Mouse (Mus musculus): ENCODE results near the gene Kcnq2. TPM values are rescaled to one million over a fixed set of nuclear protein-coding genes. Genes with fewer than 3 reads are reported as not detected.

Gene Kcnq2
- polyA plus RNA-seq, 1 experiment from 2014 or later = 0.19 TPM

DNA sequence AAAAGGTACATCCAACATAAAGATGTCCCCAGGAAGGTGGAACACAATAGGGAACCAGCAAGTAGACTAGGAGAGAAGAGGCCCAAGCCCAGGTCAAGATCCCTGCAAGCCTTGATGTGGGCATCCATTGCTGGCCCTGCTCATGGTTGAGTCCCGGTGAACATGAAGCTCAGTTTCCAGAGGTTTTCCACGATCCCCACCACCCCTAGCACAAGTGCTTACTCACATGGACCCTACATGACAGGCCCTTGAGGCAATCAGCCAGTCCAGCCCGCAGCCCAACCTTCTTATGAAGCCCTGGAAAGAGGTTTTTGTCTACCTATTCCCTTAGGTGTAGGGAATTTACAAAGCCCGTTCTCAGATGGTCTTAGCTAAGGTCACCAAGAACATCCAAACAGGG, 22.1 kb upstream of the Kcnq2 start:
- peaks cover 57% of the 10 kb centered on the region for H3K27me3 ChIP-seq (replicated peaks)
- peak overlapping the region; percentile 73 for H3K4me2 ChIP-seq
- H3K9ac ChIP-seq = peak overlapping the region; percentile 91
- WGBS = 63% methylated on average over 4 of the region's 4 CpGs
- peaks cover 15% of the 10 kb centered on the region for H3K36me3 ChIP-seq
- H3K4me3 ChIP-seq = peak overlapping the region; percentile 66
- H3K4me1 ChIP-seq = peaks cover 60% of the 10 kb centered on the region
- no peaks in the 10 kb centered on the region for H3K9me3 ChIP-seq
- no peak for ATAC-seq (ENCODE audit: extremely low read depth, insufficient number of reproducible peaks, low FRiP score, low TSS enrichment)
- H3K27ac ChIP-seq (replicated peaks) = peak overlapping the region; percentile 93

DNA sequence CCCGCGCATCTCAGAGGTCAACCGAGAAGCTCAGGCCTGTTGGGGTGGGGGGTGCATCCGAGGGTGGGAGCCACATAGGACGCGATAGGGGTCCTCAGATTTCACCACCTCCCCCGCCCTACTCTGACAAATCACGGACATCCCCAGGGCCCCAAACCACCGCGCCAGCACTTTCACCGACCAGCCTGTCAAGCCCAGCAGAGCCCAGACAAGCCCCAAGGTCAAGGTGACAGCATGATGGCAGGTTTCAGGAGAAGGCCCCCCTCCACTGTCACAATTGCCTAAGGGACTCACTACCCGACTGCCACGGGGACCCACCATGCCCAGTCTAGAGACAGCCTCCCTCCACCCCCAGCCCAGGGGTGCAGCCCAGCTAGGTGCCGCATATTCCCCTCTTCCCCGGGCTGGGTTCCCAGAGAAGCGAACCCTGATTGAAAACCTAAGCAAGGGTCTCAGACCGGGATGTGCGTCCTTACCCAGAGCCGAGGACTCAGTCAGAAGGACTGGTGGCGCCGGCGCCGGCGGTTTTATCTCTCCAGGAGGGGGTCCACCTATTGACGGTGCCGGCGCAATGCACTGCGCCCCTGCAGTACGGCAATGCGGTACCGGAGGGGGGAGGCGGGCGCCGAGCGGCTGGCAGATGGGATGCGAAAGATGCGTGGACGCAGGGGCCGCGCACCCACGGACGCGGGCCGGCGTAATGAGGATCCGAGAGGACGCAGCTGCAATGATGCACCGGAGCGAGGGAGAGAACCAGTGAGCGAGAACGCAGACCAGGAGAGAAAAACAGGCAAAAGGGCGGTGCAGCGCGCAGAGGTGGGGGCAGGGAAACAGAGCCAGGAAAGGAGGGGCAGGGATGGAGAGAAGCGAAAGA, 21.4 kb upstream of the Kcnq2 start, which contains the start of gene Eef1a2:
Gene Eef1a2 (minus strand): TSS at position 767 of the 874 bp plus-strand sequence.
- peaks cover 59% of the 10 kb centered on the region for H3K27me3 ChIP-seq (replicated peaks)
- peak within 1 kb of the TSS; percentile 66 for H3K4me3 ChIP-seq
- WGBS = 3% methylated on average over 55 of the region's 55 CpGs
- peak within 1 kb of the TSS; percentile 73 for H3K4me2 ChIP-seq
- peak within 1 kb of the TSS; percentile 91 for H3K9ac ChIP-seq
- no peak for ATAC-seq (ENCODE audit: extremely low read depth, insufficient number of reproducible peaks, low FRiP score, low TSS enrichment)
- no peaks in the 10 kb centered on the region for H3K9me3 ChIP-seq
- peaks cover 60% of the 10 kb centered on the region for H3K4me1 ChIP-seq
- peak within 1 kb of the TSS; percentile 93 for H3K27ac ChIP-seq (replicated peaks)
- H3K36me3 ChIP-seq = peaks cover 22% of the 10 kb centered on the region

DNA sequence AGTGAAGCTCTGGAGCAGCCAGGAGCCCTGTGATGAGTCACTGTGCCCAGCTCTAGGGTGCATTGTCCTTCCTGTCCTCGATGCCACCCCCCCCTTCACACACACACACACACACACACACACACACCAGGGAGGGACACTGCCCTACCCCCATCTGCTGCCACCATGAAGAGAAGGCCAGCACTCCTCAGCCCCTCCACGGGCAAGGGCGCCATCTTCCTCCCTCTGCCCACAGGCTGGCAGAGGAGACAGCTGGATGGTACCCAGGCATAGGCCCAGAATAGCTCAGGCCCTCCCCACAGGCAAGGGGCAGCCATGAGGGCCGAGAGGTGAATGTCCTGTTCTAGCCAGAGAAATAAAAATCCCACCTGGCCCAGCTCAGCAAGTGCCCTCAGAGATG, 20.7 kb upstream of the Kcnq2 start:
- Histone ChIP-seq H3K4me3 (peak overlapping the region; percentile 66), H3K27ac (replicated peaks) (peak overlapping the region; percentile 93), H3K27me3 (replicated peaks) (peaks cover 66% of the 10 kb centered on the region), H3K4me2 (peak overlapping the region; percentile 73), H3K36me3 (peaks cover 29% of the 10 kb centered on the region), H3K4me1 (peaks cover 60% of the 10 kb centered on the region), H3K9me3 (no peaks in the 10 kb centered on the region), H3K9ac (peak overlapping the region; percentile 91)
- ATAC-seq (ENCODE audit: extremely low read depth, insufficient number of reproducible peaks, low FRiP score, low TSS enrichment) = no peak
- 50% methylated on average over 4 of the region's 4 CpGs for WGBS

DNA sequence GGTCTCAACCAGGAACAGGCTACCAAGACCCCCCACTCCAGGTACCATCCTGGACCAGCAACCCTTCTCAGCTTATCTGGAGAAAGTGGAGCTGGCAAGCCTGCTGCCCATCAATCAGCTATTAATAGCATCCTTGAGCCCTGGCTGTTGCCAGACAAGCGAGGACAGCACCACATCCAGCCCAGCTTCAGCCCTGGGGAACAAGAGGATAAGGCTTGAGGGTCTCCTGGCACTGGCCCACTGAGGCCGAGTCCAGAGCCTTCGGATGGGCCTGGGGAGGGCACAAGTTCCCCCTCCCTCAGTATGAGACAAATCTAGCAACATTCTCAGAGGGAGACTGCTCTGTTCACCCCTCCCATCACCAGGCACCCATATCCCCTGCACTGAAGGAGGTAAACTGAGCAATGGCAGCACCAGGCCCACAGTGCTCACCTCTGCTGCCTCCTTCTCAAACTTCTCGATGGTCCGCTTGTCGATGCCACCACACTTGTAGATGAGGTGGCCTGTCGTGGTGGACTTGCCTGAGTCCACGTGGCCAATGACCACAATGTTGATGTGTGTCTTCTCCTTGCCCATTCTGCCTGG, 19.8 kb upstream of the Kcnq2 start:
- H3K4me2 ChIP-seq = peak overlapping the region; percentile 73
- H3K9ac ChIP-seq = peak overlapping the region; percentile 91
- H3K4me3 ChIP-seq = peak overlapping the region; percentile 66
- H3K27ac ChIP-seq (replicated peaks) = peak overlapping the region; percentile 93
- H3K27me3 ChIP-seq (replicated peaks) = peaks cover 75% of the 10 kb centered on the region
- no peak for ATAC-seq (ENCODE audit: extremely low read depth, insufficient number of reproducible peaks, low FRiP score, low TSS enrichment)
- no peaks in the 10 kb centered on the region for H3K9me3 ChIP-seq
- WGBS = 55% methylated on average over 8 of the region's 8 CpGs
- H3K4me1 ChIP-seq = peaks cover 54% of the 10 kb centered on the region
- peaks cover 38% of the 10 kb centered on the region for H3K36me3 ChIP-seq

DNA sequence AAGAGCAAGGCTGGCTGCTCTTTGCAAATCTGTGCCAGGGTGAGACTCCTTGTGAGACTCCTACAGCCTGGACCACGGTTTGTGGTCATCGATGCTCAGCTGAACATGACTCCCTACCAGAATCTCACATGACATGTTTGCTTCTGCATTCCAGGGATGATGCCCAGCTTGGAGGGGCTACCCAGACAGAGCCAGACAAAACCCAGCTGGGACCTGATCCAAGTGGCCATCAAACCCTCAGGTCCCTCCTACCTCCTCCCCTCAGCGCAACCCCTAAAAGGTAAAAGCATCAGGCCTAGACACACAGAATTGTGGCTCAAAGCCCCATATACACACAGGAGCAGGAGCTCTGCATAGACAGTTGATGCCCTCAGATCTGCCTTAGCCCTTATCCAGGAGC, 19.3 kb upstream of the Kcnq2 start:
- WGBS = 66% methylated on average over 3 of the region's 3 CpGs
- Histone ChIP-seq H3K9me3 (no peaks in the 10 kb centered on the region), H3K27me3 (replicated peaks) (peaks cover 81% of the 10 kb centered on the region), H3K4me1 (peaks cover 49% of the 10 kb centered on the region), H3K36me3 (peaks cover 44% of the 10 kb centered on the region), H3K4me2 (peak overlapping the region; percentile 73), H3K9ac (0 out of 2 replicates have a peak overlapping the region, but pooled peaks have one; percentile 19), H3K27ac (replicated peaks) (peak overlapping the region; percentile 93), H3K4me3 (peak overlapping the region; percentile 66)
- ATAC-seq (ENCODE audit: extremely low read depth, insufficient number of reproducible peaks, low FRiP score, low TSS enrichment) = no peak

DNA sequence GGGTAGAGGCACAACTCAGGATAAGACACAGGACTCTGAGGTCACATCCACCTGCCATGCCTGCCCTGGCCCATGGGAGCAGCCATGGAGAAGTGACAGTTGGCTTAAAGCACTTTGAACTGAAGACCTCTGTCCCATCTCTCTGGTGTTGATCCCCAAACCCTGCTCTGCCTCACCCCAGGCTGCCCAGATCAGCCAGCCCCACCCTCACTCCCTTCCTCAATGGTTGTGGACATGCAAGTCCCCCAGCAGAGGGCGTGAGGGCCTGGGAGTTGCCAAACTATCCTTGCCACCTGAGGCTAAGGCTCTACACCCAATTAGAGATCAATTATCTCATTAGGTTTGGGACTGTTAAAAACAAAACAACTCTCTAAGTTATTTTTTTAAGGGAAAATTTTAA, 18.7 kb upstream of the Kcnq2 start:
- no peak for ATAC-seq (ENCODE audit: extremely low read depth, insufficient number of reproducible peaks, low FRiP score, low TSS enrichment)
- peaks cover 47% of the 10 kb centered on the region for H3K4me1 ChIP-seq
- peaks cover 82% of the 10 kb centered on the region for H3K27me3 ChIP-seq (replicated peaks)
- H3K9me3 ChIP-seq = no peaks in the 10 kb centered on the region
- H3K4me3 ChIP-seq = no peak overlapping the region
- peak overlapping the region; percentile 73 for H3K4me2 ChIP-seq
- no peak overlapping the region for H3K27ac ChIP-seq (replicated peaks)
- no peak overlapping the region for H3K9ac ChIP-seq
- 21% methylated on average over 1 of the region's 1 CpGs for WGBS
- peaks cover 49% of the 10 kb centered on the region for H3K36me3 ChIP-seq

DNA sequence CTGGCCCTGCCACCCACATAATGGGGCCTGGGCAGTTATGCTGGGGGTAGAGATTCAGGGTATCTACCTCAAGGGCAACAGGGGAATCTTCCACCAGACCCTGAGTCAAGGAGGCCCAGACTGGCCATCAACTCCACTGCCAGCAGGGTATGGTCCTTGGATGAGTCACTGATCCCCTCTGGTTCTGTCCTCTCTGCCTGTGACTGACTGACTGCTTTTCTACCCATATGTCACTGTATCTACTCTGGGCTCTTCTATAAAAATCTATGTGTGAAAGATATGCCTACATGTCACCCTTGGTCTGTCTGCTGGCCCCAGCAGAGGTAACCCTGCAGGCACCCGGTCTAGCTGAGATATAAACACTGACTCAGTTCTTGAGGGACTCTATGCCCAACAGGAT, 18.0 kb upstream of the Kcnq2 start:
- H3K4me3 ChIP-seq = no peak overlapping the region
- H3K9me3 ChIP-seq = no peaks in the 10 kb centered on the region
- no peak overlapping the region for H3K27ac ChIP-seq (replicated peaks)
- peaks cover 47% of the 10 kb centered on the region for H3K4me1 ChIP-seq
- ATAC-seq (ENCODE audit: extremely low read depth, insufficient number of reproducible peaks, low FRiP score, low TSS enrichment) = no peak
- H3K27me3 ChIP-seq (replicated peaks) = peaks cover 81% of the 10 kb centered on the region
- H3K9ac ChIP-seq = no peak overlapping the region
- H3K4me2 ChIP-seq = no peak overlapping the region
- 69% methylated on average over 1 of the region's 1 CpGs for WGBS
- peaks cover 54% of the 10 kb centered on the region for H3K36me3 ChIP-seq

DNA sequence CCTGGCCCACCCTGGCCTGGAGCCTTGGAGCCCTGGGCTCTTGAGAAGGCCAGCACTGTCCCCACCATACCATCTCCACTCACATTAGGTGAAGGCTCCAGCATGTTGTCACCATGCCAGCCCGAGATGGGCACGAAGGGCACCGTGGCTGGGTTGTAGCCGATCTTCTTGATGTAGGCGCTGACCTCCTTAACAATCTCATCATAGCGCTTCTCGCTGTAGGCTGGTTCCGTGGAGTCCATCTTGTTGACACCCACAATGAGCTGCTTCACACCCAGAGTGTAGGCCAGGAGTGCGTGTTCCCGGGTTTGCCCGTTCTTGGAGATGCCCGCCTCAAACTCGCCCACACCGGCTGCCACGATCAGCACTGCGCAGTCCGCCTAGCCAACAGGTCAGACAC, 17.6 kb upstream of the Kcnq2 start:
- H3K4me1 ChIP-seq = peaks cover 47% of the 10 kb centered on the region
- H3K27ac ChIP-seq (replicated peaks) = no peak overlapping the region
- H3K9me3 ChIP-seq = no peaks in the 10 kb centered on the region
- no peak overlapping the region for H3K4me2 ChIP-seq
- H3K4me3 ChIP-seq = no peak overlapping the region
- ATAC-seq (ENCODE audit: extremely low read depth, insufficient number of reproducible peaks, low FRiP score, low TSS enrichment) = no peak
- peaks cover 76% of the 10 kb centered on the region for H3K27me3 ChIP-seq (replicated peaks)
- WGBS = 88% methylated on average over 17 of the region's 17 CpGs
- no peak overlapping the region for H3K9ac ChIP-seq
- H3K36me3 ChIP-seq = peaks cover 57% of the 10 kb centered on the region

DNA sequence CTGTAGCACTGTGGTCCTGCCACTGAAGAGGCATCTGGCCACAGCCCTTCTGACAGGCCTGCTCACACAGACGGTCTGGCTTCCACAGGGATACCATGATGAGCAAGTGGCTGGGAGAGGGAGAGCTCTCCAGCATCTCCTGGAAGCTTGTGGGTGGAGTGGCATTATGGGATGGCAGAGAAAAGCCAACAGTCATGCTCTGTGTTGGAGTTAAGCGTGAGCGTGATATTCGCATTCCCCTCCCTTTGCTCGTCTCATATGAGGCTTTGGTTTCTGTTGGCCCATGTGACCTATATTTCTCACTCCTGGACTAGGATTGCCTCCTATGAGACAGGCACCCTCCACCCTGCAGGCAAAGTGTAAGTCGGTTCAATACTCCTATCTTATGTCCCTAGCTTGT, 15.2 kb upstream of the Kcnq2 start:
- no peak overlapping the region for H3K4me2 ChIP-seq
- H3K4me1 ChIP-seq = peaks cover 32% of the 10 kb centered on the region
- H3K36me3 ChIP-seq = peaks cover 60% of the 10 kb centered on the region
- H3K9ac ChIP-seq = no peak overlapping the region
- no peak for ATAC-seq (ENCODE audit: extremely low read depth, insufficient number of reproducible peaks, low FRiP score, low TSS enrichment)
- WGBS = 65% methylated on average over 6 of the region's 6 CpGs
- H3K4me3 ChIP-seq = no peak overlapping the region
- H3K27ac ChIP-seq (replicated peaks) = no peak overlapping the region
- peaks cover 74% of the 10 kb centered on the region for H3K27me3 ChIP-seq (replicated peaks)
- no peaks in the 10 kb centered on the region for H3K9me3 ChIP-seq

DNA sequence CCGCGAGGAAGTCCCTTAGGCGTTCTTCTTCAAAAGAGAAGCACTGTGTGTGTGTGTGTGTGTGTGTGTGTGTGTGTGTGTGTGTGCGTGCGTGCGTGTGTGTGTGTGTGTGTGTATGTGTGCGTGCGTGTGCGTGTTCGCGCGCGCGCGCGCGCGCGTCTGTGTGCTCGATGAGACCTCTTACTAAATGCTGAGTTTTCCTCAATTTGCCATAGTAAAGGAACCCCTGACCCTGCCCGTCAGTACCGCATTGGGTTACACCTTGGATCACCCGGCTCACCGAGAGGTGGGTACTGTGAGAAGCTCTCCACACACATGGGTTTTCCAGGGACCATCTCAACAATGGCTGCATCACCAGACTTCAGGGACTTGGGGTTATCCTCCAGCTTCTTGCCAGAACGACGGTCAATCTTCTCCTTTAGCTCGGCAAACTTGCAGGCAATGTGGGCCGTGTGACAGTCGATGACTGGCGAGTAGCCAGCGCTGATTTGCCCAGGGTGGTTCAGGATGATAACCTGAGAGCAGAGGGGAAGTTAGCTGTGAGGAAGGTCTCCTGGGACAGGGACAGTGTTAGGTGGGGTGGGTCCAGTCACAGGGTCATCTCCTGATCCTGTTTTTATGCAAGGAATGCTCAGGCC, 13.3 kb upstream of the Kcnq2 start:
- no peak overlapping the region for H3K27ac ChIP-seq (replicated peaks)
- peak overlapping the region; percentile 74 for H3K4me2 ChIP-seq
- peak overlapping the region; percentile 71 for H3K9ac ChIP-seq
- peak overlapping the region; percentile 49 for H3K4me3 ChIP-seq
- H3K27me3 ChIP-seq (replicated peaks) = peaks cover 81% of the 10 kb centered on the region
- H3K4me1 ChIP-seq = peaks cover 17% of the 10 kb centered on the region
- WGBS = 17% methylated on average over 28 of the region's 31 CpGs
- no peak for ATAC-seq (ENCODE audit: extremely low read depth, insufficient number of reproducible peaks, low FRiP score, low TSS enrichment)
- peaks cover 57% of the 10 kb centered on the region for H3K36me3 ChIP-seq
- no peaks in the 10 kb centered on the region for H3K9me3 ChIP-seq

DNA sequence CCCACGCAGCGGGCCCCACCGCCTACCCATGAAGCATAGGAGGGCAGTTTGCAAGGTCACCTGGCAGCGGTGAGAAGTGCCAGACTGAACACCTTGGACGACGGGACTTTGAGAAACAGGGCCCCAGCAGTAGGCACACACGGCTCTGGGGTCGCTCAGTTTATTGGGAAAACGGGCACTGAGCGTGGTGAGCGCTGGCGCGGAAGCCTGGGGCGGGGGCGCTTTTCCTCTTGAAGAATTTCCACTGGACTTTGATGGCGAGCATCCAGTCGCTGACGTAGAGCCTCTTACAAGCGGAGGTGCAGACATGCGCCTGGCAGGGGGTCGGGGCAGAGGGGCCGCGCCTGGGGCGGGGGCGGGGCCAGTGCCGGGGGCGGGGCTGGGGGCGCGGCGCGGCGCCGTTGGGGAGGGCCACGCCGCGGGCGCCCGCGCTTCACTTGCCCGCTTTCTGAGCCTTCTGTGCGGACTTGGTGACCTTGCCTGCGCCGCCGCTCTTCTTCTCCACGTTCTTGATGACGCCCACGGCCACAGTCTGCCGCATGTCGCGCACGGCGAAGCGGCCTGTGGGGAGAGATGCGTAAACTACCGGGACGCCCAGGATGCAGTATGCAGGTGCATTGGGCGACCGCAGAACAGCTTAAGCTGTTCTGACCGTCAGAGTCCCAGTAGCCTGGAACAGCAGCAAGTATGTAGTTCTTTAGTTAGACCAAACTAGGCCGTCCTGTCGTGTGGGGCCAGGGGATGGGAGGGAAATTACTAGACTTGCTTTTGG, 12.6 kb upstream of the Kcnq2 start:
- Histone ChIP-seq H3K36me3 (peaks cover 50% of the 10 kb centered on the region), H3K27ac (replicated peaks) (no peak overlapping the region), H3K9ac (peak overlapping the region; percentile 71), H3K9me3 (no peaks in the 10 kb centered on the region), H3K27me3 (replicated peaks) (peaks cover 83% of the 10 kb centered on the region), H3K4me3 (peak overlapping the region; percentile 49), H3K4me1 (peaks cover 17% of the 10 kb centered on the region), H3K4me2 (peak overlapping the region; percentile 74)
- ATAC-seq (ENCODE audit: extremely low read depth, insufficient number of reproducible peaks, low FRiP score, low TSS enrichment) = no peak
- 2% methylated on average over 61 of the region's 61 CpGs for WGBS

Data from heart, embryonic 13.5 days (tissue).